Mouse (Mus musculus) left cerebral cortex, adult 18-20 months (tissue): ENCODE data around the gene Gm14214. TPM values are rescaled to one million over a fixed set of nuclear protein-coding genes. Genes with fewer than 3 reads are reported as not detected.

ENCODE experiments used
- DNase-seq, 2 experiments: peaks; one replicate each; pipeline ENCODE4 v3.0.0; 2021 to 2022; ENCODE audit warnings: low spot score in 2 of 2, mixed read lengths in 1 of 2
- total RNA-seq, 2 experiments: library from RNA; stranded (reverse); gene quantifications; 2 replicates each; pipeline ENCODE4 v1.2.3; 2021

Gm14214 gene
- total RNA-seq, 2 experiments from 2014 or later, result not detected

- no peak for DNase-seq
Measured at GRCm38 (mm10) chr2:154732503-154733141, 37.2 kb downstream of the Gm14214 start.

- no peak for DNase-seq
Measured at GRCm38 (mm10) chr2:154731916-154732315, 37.9 kb downstream of the Gm14214 start.

- DNase-seq, result no peak
Measured at GRCm38 (mm10) chr2:154730841-154731240, 39.0 kb downstream of the Gm14214 start.

GRCm38 (mm10) chr2:154729737-154730136, 40.1 kb downstream of the Gm14214 start:
- DNase-seq, result no peak

- no peak for DNase-seq
Measured at GRCm38 (mm10) chr2:154723473-154723872, 46.4 kb downstream of the Gm14214 start.

- no peak for DNase-seq
Measured at GRCm38 (mm10) chr2:154720315-154720714, 49.5 kb downstream of the Gm14214 start.

Other genes with a start within 250 kb of the Gm14214 start
- under 1 TPM; 0.68 to 0.74 TPM for gene 1700003F12Rik, start 222.9 kb downstream of the Gm14214 start, total RNA-seq
- gene Actl10, start 218.3 kb downstream of the Gm14214 start, total RNA-seq, result not detected
- 10 to 100 TPM; 69.4 to 81.9 TPM for gene Necab3, start 211.1 kb downstream of the Gm14214 start, total RNA-seq
- 10 to 100 TPM; 10.2 to 10.5 TPM for gene E2f1, start 200.1 kb downstream of the Gm14214 start, total RNA-seq
- gene Pxmp4, start 166.3 kb downstream of the Gm14214 start, total RNA-seq, result 10 to 100 TPM in 1 of 2 experiments, 1 to 10 TPM in 1; 9.5 to 12.3 TPM
- 10 to 100 TPM; 11.0 to 11.4 TPM for gene Zfp341, start 156.7 kb downstream of the Gm14214 start, total RNA-seq
- not detected for gene 4930519P11Rik, start 156.6 kb downstream of the Gm14214 start, total RNA-seq
- 100 to 1,000 TPM; 222 to 229 TPM for gene Chmp4b, start 118.3 kb downstream of the Gm14214 start, total RNA-seq
- 100 to 1,000 TPM; 104 to 109 TPM for gene Raly, start 21.1 kb upstream of the Gm14214 start, total RNA-seq
- not detected for gene a, start 21.4 kb upstream of the Gm14214 start, total RNA-seq
- gene Eif2s2, start 122.9 kb upstream of the Gm14214 start, total RNA-seq, result 10 to 100 TPM; 47.3 to 50.2 TPM
- under 1 TPM; 0.26 TPM for gene Gm14226, start 248.2 kb upstream of the Gm14214 start, total RNA-seq